Mouse (Mus musculus): ENCODE data around the gene Nmral1.

- no peak for TF ChIP-seq POLR2A (IDR thresholded peaks at IDR 0.05; ENCODE audit: low read depth, low read length)
- no peak for TF ChIP-seq CTCF (IDR thresholded peaks at IDR 0.05; ENCODE audit: borderline replicate concordance, insufficient read depth, low read length)
Observed at GRCm38 (mm10) chr16:4739994-4740393, 20.8 kb upstream of the Nmral1 start.
